Mouse (Mus musculus) ovary, adult 18-20 months (tissue): ENCODE measurements around the gene Mrpl46.
A peak's percentile ranks its signal among the peaks of the same experiment; 100 is the strongest.

Experiments
- DNase-seq: peaks from one replicate; pipeline ENCODE4 v3.0.0; 2022; ENCODE audit warnings: low spot score, mixed read lengths

Gene Mrpl46

DNA sequence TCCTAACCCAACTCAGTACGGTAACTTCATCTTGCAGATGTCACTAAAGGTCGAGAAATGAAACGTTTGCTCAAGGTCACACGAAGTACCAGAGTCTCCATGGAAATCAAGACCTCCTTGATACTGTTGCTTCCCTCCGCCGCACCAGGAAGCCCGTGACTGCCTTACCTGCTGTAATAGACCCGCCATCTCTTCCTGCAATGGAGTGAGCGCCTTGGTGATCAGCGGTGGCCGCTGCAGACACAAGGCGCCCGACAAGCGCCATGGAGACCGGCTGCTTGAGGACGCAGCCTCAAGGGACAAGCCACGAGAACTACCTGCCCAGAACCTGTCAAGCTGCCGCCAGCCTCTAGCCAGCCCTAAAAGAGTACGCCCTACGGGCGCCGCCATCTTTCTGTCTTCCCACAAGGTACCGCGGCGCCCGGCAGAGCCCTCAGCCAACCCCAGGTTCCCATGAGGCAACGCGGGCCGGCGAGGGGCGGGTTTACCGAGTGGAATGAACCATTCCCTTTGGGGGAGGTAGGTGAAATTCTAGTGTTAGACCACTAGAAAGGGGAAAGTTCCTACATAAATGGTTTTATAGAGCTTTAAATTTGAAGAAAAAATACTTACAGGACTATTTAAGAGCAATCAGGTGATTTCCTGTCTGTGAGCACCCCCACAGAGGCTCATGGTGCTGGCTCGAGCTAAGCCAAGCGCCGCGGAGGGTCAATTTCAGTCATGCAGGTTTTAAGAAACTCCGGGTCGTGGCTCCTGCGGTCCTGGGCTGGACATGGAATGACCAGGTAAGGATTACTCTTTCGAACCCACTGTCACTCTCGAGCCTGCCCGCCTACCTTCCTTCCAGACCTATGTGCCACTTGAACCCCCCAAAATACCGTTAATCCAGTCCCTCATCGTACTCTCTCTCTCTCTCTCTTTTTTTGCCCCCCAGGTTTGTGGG is at the start of gene Mrpl46, which contains the start of gene Mrps11:
Gene Mrpl46 (minus strand): TSS at position 893 of the 943 bp plus-strand sequence.
Gene Mrps11 (plus strand): TSS at position 481 of the 943 bp plus-strand sequence.
- peak; percentile 72 for DNase-seq

DNA sequence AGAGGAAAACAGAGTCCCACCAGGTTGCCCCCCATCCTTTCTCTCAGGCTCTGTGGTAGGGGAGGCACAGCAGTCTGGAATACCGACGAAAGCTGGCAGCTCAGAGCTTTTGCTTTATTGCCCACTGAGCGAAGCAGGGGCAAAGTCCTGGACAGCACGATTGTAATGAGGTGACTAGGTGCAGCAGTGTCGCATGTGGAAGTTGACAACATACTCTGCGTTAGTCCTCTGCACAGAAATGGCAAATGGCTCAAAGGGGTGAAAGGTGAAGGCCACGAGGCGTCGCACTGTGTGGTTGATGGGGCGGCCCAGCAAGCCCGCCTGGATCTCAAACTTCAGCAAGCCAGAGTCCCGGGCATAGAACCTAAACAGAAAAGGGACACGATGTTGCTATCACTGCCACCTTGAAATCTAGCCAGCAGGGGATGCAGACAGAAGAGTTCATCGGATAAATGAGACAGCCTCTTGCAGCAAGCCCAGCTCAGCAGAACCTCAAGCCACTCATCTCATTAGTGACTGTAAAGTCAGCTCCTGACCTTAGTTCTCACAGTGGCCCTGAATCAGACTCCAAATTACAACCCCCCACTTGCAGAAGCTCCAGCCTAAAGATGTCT is 44.5 kb upstream of the Mrpl46 start:
- DNase-seq, result no peak

DNA sequence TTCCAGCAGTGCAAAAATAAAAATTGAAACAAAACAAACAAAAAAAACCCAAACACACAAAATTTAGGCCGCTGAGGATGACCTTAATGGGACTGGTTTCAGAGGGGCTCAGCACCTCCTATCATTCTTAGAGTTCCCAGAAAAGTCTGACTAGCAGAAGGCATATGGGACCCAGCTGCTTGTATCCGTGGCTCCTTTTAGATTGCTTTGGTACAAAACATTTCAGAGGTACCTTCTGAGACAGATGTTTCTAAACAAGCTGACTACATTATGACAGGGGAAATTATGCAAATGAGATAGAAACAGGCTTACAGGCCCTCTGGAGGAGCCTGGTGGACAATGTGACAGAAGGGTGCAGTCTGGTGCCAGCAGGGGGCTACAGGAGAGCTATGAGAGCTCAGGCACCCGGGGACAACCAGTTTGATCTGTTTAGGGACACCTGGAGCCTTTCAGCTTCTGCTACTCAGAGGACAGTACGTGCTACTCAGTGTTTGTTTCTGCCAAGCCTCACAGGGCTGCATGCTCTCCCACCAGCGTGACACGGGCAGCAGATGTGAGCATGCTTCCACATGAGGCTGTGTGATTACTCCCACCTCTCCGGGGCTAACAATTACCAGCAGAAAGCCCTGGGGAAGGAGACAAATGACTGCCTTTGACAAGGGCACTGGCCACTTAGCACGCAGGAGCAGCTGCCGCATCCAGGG is 43.5 kb upstream of the Mrpl46 start:
- DNase-seq, result no peak

DNA sequence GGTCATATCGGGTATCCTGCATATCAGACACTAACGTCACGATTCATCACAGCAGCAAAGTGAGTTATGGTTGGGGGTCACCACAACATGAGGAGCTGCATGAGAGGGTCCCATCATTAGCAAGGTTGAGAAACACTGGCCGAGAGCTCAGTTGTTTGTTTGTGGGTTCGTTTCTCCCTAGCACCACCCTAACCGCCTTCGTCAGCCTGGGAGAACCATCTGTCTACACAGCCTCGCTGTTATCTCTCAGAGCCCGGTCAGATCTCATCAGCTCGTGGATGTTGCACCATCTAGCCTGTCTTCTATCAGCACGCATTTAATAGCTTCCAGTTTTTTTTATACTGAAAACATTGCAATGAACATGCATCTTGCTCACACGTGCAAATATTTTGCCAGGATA is 35.0 kb upstream of the Mrpl46 start:
- no peak for DNase-seq

DNA sequence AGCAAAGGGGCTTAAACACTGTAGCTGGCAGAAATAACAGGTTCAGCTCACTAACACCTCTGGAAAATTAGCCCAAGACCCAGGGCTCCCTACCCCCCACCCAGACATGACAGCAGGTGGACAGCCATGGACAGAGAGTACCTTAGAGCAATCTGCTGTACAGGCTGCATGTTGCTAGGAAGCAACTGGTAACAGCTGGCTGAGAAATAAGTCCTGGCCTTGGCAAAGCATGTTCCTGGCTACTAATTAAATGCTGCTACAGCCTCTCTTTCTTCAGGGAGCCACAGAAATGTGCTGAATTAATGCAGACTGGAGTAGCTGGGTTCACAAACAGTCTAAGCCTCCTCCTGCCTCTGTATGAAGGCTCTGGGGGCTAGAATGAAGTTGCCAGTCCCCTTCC is 31.4 kb upstream of the Mrpl46 start:
- no peak for DNase-seq

DNA sequence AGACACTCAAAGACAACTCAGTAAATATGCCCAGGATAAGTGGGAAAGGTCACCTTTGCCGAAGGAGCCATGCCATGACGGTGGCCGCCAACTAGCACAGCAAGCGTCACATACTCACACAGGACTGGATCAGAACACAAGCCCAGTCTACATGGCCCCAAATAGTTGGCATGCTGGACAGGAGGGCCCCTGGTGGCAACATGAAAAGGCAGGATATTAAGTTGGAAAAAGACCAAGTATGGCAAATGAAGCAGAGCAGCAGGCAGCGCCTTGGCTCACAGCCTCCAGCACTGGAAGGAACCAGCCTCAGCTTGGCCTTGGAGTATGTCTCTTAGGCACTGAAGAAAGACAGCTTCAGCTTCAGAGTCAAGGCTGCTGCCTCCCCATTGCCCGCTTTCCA is 30.5 kb upstream of the Mrpl46 start:
- DNase-seq, result peak; percentile 66

DNA sequence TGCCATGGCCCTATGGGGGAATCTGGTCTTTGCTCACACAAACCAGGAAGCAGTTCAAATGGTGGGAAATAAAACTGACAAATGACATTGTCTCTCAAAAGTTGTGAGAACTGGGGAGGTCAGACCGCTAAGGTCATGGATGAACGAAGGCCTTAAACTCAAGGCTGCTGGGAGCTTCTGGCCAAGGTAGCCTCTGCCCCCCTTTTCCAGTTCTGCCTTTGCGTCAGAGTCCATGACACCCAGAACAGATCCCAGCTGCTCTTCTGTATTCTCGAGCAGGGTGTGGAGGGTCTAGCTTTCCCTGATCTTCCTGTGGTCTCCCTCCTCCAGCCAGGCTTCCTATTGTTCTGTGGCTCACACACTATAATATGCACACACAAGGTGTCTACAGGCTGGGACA is 23.9 kb upstream of the Mrpl46 start:
- DNase-seq, result no peak

DNA sequence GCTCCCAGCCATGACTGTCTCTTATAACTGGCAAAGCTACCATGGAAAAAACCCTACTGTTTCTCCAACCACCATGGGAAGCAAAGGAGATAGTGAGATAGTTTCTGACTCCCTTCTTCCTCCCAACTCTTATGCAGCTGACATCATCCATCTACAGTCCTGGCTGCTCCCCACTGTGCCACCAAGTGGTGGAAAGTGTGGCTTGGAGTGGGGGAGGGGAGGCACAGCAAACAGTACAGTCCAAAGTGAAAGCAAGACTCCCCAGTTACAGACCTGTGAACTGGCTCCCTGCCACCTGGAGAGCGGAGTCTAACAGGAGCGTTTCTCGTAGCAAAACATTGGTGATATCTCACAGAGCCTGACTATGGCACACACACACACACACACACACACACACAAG is 20.5 kb upstream of the Mrpl46 start:
- DNase-seq, result no peak

DNA sequence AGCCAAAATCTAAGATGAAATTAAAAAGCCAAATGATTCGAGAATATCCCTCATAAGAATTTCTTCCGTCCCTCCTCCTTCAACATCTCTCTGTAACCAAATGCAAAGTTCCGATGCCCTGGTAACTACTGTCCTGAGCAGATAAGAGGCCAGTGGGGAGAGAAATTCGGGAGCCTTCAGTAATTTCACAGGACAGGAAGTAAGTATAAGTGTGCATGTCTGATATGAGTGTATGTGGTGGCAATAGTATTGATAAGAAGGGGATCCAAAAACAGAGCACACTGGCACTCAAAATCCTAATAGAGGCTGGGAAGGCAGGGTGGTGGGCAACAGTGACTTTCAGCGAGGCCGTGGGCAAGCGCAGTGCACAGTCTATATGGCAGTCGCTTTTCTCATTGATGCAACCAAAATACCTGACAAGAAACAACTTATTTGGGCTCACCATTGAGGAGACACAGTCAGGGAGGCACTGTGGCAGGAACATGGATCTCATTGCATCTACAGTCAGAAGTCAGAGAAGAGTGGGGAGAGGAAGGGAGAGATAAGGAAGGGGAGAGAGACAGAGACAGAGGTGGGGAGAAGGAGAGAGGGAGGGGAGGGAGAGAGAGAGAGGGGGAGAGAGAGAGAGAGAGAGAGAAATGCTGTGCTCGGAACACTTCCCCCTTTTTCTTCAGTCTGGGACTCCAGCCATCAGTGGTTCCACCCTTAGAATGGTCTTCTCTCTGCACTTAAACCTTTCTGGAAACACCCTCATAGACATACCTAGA is 16.6 kb upstream of the Mrpl46 start:
- DNase-seq, result no peak

DNA sequence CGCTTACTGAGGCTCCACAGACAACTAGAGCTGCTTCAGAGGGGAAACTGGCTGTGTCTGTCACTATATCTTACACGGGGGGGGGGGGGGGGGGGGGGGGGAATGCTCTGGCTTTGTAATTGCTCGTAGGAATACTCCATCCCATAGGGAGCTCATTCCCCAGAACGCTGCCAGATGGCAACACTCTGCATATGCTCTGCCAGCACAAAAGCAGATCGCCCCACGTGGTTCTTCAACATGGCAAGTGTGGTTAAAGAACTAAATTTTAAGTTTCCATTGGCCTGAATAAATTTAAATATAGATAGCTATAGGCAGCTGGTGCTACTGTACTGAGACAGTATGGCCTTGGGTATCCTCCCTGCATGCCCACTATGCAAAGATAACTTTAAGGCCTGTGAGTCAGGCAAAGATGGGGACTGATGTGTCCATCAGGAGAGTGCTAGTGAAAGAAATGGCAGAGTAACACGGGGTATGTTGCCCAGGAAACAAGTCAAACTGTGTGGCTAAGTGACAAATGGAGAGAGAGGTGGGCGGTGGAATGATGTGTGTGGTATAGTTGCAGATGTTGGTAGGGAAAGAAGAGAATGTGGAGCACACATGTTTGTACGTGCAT is 14.6 kb upstream of the Mrpl46 start:
- no peak for DNase-seq

DNA sequence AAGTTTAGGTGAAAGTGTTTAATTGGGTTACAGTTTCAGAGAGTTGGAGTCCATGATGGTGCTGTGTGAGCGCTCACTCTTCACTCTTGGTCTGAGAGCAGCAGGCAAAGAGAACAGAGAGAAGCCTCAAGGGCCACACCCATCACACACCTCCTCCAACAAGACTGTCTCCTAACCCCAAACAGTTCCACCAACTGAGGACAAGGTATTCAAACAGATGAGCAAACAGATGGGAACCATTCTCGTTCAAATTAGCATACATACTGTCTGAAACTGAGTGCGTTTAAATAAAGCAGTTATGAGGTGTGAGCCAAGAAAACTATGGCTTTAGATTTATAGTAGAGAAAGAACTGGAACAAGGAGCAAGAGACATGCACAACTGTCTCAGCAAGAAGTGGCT is 13.3 kb upstream of the Mrpl46 start:
- no peak for DNase-seq

DNA sequence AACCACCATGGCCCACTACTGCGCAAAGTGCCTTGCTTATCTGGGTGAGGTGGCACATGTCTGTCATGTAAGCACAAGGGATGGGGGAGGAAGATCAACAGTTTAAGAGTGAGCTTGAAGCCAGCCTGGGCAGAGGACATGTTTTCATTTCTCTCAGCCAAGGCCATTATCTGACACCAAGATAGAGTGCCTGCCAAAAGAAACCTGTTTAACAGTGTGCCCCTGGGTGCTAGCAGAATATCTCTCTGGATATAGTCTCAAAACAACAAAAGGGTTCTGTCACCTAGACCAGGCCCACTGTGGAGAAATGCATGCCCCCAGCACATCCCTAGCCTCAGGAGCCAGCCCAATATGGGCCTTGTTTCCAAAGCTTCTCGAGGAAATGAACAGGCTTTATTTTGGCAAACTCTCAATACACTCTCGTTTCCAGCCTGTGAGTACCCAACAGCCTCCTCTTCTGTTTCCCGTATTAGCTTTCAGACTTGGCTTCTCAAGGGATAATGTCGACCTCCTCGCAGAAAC is 11.3 kb upstream of the Mrpl46 start:
- peak; percentile 21 for DNase-seq

DNA sequence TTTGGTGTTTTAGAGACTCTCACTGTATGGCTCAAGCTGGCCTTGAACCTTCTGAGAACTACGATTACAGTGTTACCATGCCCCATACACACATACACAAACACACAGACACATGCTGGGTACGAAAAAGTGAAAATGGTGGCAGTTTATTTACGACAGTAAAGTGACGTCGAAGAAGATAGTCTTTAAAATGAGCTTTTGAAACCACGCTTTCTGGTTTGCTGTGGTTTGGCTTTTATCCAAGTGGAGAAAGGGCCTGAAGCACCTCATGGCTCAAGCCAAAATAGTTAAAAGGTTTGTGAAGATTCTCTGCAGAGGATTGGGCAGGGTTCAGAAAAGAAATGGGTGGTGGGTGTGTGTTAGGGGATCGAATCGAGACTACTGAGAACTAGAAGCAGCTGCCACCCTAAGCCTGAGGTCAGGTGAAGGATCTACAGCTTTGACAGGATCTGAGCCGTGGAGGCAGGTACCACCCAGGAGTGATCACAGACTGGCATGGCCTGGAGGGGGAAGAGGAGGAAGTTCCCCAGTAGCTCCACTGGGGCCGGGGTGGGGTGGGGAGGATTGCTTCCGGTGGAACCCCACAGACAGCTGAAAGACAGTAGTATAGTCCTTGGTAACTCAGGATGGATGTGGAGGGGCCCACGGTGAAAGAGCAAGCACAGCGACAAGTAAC is 10.7 kb upstream of the Mrpl46 start:
- DNase-seq, result no peak

DNA sequence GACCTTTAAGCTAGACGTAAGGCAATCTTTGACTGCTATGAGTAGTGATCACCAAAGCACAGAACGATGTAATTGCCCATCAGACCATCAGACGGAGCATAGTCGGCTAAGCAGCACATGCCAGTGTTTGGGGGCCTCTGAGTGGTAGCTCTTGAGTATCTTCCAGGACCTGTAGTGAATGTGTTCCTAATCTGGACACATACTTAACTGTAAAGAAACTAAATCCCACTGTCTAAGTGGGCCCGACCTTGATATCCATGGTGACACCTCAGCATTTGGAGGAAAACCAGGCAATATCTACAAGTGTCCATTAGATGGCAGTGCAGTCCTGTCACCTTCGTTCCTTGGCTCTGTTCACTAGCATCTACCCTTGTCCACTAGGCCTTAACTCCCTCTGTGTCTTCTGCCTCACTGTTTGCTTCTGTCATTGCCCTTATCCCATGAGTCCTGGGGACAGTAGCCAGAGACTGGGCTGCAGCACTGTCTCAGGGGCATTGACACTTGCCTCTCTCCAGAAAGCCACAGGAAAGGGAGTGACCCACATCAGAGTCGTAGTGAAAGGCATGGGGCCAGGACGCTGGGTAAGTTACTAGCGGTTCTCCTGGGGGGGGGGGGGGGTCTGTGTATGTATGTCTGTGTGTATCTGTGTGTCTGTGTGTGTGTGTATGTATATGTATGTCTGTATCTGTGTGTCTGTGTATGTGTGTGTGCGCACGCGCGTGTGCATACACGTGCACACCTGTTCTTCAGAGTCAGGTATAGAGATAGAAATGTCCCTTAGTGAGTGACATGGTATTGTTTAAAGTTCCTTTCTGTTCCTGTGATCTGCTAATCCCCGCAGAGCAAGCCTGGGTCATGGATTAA is 8.3 kb upstream of the Mrpl46 start:
- peak; percentile 25 for DNase-seq

DNA sequence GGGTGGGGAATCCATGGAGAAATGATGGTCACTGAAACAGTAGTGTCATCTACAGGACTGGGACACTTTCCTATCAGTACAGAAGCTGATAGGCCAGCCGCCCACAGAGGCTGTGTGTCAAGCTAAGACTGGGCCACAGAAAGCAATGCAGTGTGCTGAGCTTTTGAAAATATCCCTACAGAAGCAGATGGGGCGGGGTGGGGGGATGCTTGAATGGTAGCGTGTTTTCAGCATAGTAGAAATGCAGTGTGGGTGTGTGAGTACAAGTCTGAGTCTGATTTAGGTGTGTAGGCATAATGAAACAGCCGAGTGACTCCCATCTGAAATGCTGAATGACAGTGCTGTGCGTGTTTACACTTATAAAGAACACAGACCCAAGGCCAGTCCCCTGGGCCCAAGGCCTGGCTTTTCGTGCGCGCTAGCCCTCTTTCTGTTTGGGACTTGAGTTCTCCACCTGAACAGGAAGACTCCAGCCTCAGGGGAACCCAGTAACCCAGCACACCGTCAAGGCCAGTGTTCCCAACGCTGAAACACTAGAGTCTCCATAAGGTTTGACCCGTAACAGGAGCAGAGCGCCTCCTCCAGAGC is 4.6 kb upstream of the Mrpl46 start:
- peak; percentile 47 for DNase-seq

DNA sequence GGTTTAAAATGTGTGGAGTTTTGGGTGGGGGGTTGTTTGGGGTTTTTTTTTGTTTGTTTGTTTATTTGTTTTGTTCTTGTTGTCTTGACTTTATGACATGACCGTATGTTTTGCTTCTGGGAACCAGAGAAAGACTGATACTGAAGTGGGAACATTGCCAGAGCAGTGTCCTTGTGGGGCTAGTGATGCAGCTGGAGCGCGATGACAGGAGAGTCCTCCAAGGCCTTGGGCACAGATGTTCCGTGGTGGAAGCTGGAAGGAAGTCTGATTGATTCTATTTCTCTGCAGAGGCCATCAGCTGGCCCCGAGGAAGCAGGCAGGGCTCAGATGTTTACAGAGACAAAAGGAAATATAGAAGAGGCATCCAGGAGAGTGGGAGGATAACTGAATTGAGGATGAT is 2.6 kb upstream of the Mrpl46 start:
- peak; percentile 71 for DNase-seq

DNA sequence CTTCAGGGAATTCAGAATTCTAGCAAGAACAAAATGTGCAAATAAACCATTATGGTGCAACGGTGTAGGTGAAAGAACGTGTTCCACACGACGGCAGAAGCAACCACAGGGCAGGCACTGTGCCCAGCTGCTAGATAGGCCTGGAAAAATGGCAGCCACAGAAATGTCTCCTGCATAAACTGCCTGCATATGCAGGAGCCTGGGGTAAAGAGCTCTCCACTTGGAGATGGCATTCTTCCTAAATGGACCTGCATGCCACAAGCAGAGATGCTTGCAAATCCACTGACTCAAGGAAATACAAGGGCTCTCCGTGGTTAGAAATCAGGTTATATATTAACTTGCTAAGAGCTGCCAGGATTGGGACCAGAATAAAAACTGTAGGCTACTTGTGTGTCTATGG is 4.6 kb downstream of the Mrpl46 start:
- DNase-seq, result no peak

DNA sequence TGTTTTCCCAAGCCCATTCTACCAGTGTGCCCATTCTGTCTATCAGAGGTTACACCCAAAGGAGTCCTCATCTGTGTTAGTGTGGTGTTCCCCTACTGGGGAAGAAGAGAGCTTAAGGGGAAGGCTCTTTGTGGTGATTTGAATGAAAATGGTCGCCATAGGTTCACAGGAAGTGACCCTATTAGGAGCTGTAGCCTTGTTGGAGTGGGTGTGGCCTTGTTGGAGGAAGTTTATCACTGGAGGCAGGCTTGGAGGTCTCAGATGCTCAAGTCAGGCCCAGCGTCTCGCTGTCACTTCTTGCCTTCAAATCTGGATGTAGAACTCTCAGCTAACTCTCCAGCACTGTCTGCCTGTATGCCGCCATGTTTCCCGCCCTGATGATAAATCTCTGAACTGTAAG is 12.4 kb downstream of the Mrpl46 start:
- DNase-seq, result no peak

DNA sequence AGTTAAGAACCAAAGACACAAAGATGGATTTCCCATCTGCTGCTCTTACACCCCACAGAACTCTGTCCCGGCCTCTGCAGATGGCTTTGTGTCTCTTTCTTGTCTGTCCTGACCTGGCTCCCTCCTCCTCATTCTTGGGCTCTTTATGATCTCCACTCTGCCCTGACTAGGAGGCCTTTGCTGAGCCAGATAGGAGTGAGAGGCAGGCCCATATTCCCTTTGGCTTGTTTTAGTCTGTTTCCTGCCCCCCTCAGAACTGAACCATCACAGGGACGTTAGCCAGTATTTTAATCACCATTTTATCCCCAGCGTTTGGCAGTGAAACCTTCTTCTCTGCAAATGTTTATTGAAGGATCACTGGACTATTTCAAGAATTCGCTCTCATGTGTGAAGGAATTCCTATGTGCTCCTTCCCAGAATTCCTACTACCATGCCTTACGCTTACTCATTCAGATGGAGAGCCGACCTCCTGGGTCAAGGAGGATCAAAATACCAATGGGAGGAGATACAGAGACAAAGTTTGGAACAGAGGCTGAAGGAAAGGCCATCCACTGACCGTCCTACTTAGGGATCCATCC is 14.2 kb downstream of the Mrpl46 start:
- no peak for DNase-seq
